Mouse (Mus musculus) MEL (cell line): ENCODE measurements around the gene Arrdc1. TPM values are rescaled to one million over a fixed set of nuclear protein-coding genes. Genes with fewer than 3 reads are reported as not detected.

Source experiments
- DNase-seq: peaks from one replicate; pipeline ENCODE4 v3.0.0; 2011; ENCODE audit warnings: low read depth, low spot score
- H3K27ac ChIP-seq: 2 replicates; pipeline ENCODE4 v1.5.1; 2012; ENCODE audit warnings: low read depth, mild to moderate bottlenecking, control low read depth, low read length, moderate library complexity; ENCODE audit not compliant: control insufficient read depth
- H3K27me3 ChIP-seq, 2 experiments: fragments of 150-350 bp in 1 of 2; sonication (generic) in 1 of 2; 2 replicates each; pipeline ENCODE4 v1.6.1; 2012; ENCODE audit warnings: low read length in 2 of 2, mild to moderate bottlenecking in 2 of 2, improper control_type of control experiment in 1 of 2, moderate library complexity in 1 of 2; ENCODE audit not compliant: insufficient read depth in 2 of 2, control insufficient read depth in 1 of 2
- H3K36me3 ChIP-seq, 2 experiments: 2 replicates each; pipeline ENCODE4 v1.6.1; 2012 to 2014; ENCODE audit warnings: low read length in 2 of 2, improper control_type of control experiment in 1 of 2, inconsistent platforms in 1 of 2, mild to moderate bottlenecking in 1 of 2; ENCODE audit not compliant: insufficient read depth in 2 of 2, control insufficient read depth in 1 of 2
- H3K4me1 ChIP-seq, 2 experiments: fragments of 150-350 bp in 1 of 2; sonication (generic) in 1 of 2; 2 replicates each; pipeline ENCODE4 v1.6.1; 2012; ENCODE audit warnings: low read length in 2 of 2, improper control_type of control experiment in 1 of 2, mild to moderate bottlenecking in 1 of 2; ENCODE audit not compliant: insufficient read depth in 2 of 2, control insufficient read depth in 1 of 2
- H3K4me3 ChIP-seq, 2 experiments: fragments of 150-350 bp in 1 of 2; sonication (generic) in 1 of 2; 2 replicates each; pipeline ENCODE4 v1.5.1; 2012; ENCODE audit warnings: low read depth in 2 of 2, low read length in 2 of 2, mild to moderate bottlenecking in 2 of 2, moderate library complexity in 2 of 2, control low read depth in 1 of 2, improper control_type of control experiment in 1 of 2; ENCODE audit not compliant: control insufficient read depth in 1 of 2, insufficient read depth in 1 of 2
- H3K79me2 ChIP-seq: 2 replicates; pipeline ENCODE4 v1.6.1; 2012; ENCODE audit warnings: mild to moderate bottlenecking, low read length, moderate library complexity; ENCODE audit not compliant: control insufficient read depth, poor library complexity, insufficient read depth
- H3K9ac ChIP-seq: 2 replicates; pipeline ENCODE4 v1.6.1; 2012; ENCODE audit warnings: low read depth, mild to moderate bottlenecking, control low read depth, low read length, moderate library complexity; ENCODE audit not compliant: control insufficient read depth, poor library complexity, severe bottlenecking
- H3K9me3 ChIP-seq: fragments of 150-350 bp; sonication (generic); replicated peaks from 2 replicates; pipeline ENCODE4 v1.6.1; 2012; ENCODE audit warnings: mild to moderate bottlenecking, low read length, improper control_type of control experiment, moderate library complexity; ENCODE audit not compliant: insufficient read depth
- BHLHE40 ChIP-seq: IDR thresholded peaks from 2 replicates; pipeline ENCODE4 v1.6.1; 2012; ENCODE audit warnings: low read depth, mild to moderate bottlenecking, inconsistent platforms, low read length, improper control_type of control experiment, borderline replicate concordance
- ELF1 ChIP-seq: IDR thresholded peaks from 2 replicates; pipeline ENCODE4 v1.6.1; 2014; ENCODE audit warnings: low read depth, mild to moderate bottlenecking, inconsistent platforms, low read length, improper control_type of control experiment, moderate library complexity
- EP300 ChIP-seq, 2 experiments: IDR thresholded peaks; 2 replicates each; pipeline ENCODE4 v1.6.1; 2011; ENCODE audit warnings: improper control_type of control experiment in 2 of 2, low read length in 2 of 2, low read depth in 1 of 2, mild to moderate bottlenecking in 1 of 2
- ETS1 ChIP-seq: IDR thresholded peaks from 2 replicates; pipeline ENCODE4 v1.6.1; 2012; ENCODE audit warnings: low read depth, mild to moderate bottlenecking, inconsistent platforms, low read length, improper control_type of control experiment, moderate library complexity
- HCFC1 ChIP-seq: IDR thresholded peaks from 2 replicates; pipeline ENCODE4 v1.6.1; 2012; ENCODE audit warnings: low read depth, mild to moderate bottlenecking, inconsistent platforms, low read length, improper control_type of control experiment, moderate library complexity
- JUND ChIP-seq: IDR thresholded peaks from 2 replicates; pipeline ENCODE4 v1.6.1; 2011; ENCODE audit warnings: low read depth, mild to moderate bottlenecking, improper control_type of control experiment, low read length
- MAX ChIP-seq: IDR thresholded peaks from 2 replicates; pipeline ENCODE4 v1.6.1; 2011; ENCODE audit warnings: low read length, improper control_type of control experiment
- MAZ ChIP-seq: IDR thresholded peaks from 2 replicates; pipeline ENCODE4 v1.6.1; 2012; ENCODE audit warnings: low read depth, mild to moderate bottlenecking, inconsistent platforms, low read length, improper control_type of control experiment
- MEF2A ChIP-seq: IDR thresholded peaks from 2 replicates; pipeline ENCODE4 v1.6.1; 2014; ENCODE audit warnings: low read depth, mild to moderate bottlenecking, inconsistent platforms, low read length, improper control_type of control experiment; ENCODE audit not compliant: poor library complexity, insufficient replicate concordance, severe bottlenecking; ENCODE audit errors: extremely low read depth
- MXI1 ChIP-seq: IDR thresholded peaks from 2 replicates; pipeline ENCODE4 v1.6.1; 2011; ENCODE audit warnings: mild to moderate bottlenecking, low read depth, low read length, improper control_type of control experiment
- NELFE ChIP-seq: IDR thresholded peaks from 2 replicates; pipeline ENCODE4 v1.6.1; 2011; ENCODE audit warnings: low read depth, low read length, improper control_type of control experiment
- NRF1 ChIP-seq: IDR thresholded peaks from 2 replicates; pipeline ENCODE4 v1.6.1; 2014; ENCODE audit warnings: low read depth, mild to moderate bottlenecking, inconsistent platforms, low read length, improper control_type of control experiment, moderate library complexity; ENCODE audit not compliant: poor library complexity, insufficient read depth, severe bottlenecking
- POLR2AphosphoS2 ChIP-seq: IDR thresholded peaks from 2 replicates; pipeline ENCODE4 v1.6.1; 2011; ENCODE audit warnings: low read length, improper control_type of control experiment
- SMC3 ChIP-seq: IDR thresholded peaks from 2 replicates; pipeline ENCODE4 v1.6.1; 2011; ENCODE audit warnings: low read depth, low read length, improper control_type of control experiment
- TCF12 ChIP-seq: IDR thresholded peaks from 2 replicates; pipeline ENCODE4 v1.6.1; 2014; ENCODE audit warnings: low read depth, mild to moderate bottlenecking, inconsistent platforms, low read length, improper control_type of control experiment, moderate library complexity
- UBTF ChIP-seq: IDR thresholded peaks from 2 replicates; pipeline ENCODE4 v1.6.1; 2012; ENCODE audit warnings: low read depth, mild to moderate bottlenecking, inconsistent platforms, low read length, improper control_type of control experiment, moderate library complexity, borderline replicate concordance; ENCODE audit not compliant: insufficient read depth
- ZC3H11A ChIP-seq: IDR thresholded peaks from 2 replicates; pipeline ENCODE4 v1.6.1; 2012; ENCODE audit warnings: low read depth, mild to moderate bottlenecking, inconsistent platforms, low read length, improper control_type of control experiment
- ZKSCAN1 ChIP-seq: IDR thresholded peaks from 2 replicates; pipeline ENCODE4 v1.6.1; 2012; ENCODE audit warnings: low read depth, mild to moderate bottlenecking, inconsistent platforms, low read length, improper control_type of control experiment, moderate library complexity
- ZNF384 ChIP-seq: IDR thresholded peaks from 2 replicates; pipeline ENCODE4 v1.6.1; 2012; ENCODE audit warnings: low read depth, mild to moderate bottlenecking, inconsistent platforms, low read length, improper control_type of control experiment
- polyA plus RNA-seq, 2 experiments: library from polyadenylated mRNA; stranded (reverse) in 1 of 2; unstranded in 1 of 2; fragments of >175 nt in 1 of 2; fragments of >200 nt in 1 of 2; gene quantifications; 2 replicates each; pipeline versions ENCODE4 v1.2.1 to v1.2.4; 2012; ENCODE audit warnings: low replicate concordance in 2 of 2, low read depth in 1 of 2; ENCODE audit not compliant: insufficient read length in 2 of 2, insufficient read depth in 1 of 2, missing spikeins in 1 of 2
- total RNA-seq: library from RNA; depleted of rRNA; stranded (reverse); fragments of 300-350 nt; gene quantifications from 2 replicates; pipeline ENCODE4 v1.2.3, GENCODE M21; 2012

The Arrdc1 gene
- total and polyA plus RNA-seq, 3 experiments: 20.2 to 49.0 TPM; not detected in 1

DNA sequence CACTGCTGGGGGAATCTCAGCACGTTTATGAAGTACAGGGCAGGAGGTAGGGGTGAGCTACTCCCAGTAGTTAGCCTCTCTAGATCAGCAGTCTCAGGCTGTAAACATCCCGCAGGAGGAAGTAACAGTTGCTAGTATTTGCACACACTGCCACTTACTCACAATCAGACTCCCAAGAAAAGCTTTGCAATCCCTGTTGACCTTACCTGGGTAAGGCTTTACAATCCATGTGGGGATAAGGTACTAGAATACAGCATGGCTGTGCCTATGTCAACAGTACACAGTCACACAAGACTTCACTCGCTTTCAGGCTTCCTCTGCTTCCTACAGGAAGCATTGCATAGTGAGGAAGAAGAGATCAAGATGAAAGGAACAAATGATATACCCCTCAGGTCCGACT lies 38.3 kb downstream of the Arrdc1 start:
- Histone ChIP-seq H3K4me3 (no peak overlapping the region), H3K9me3 (no peaks in the 10 kb centered on the region), H3K79me2 (peaks cover 40% of the 10 kb centered on the region), H3K4me1 (peaks cover 0 to 4% of the 10 kb centered on the region in 2 experiments; a peak in 2 of 4 replicates), H3K27me3 (no peaks in the 10 kb centered on the region), H3K27ac (no peak overlapping the region), H3K9ac (no peak overlapping the region), H3K36me3 (peaks cover 6% of the 10 kb centered on the region in 2 experiments)
- TF ChIP-seq ZKSCAN1 (no peak), NELFE (no peak), NRF1 (no peak), EP300 (IDR thresholded peaks at IDR 0.05; ENCODE audit: low read depth in 1 of 2, low read length in 2 of 2) (no peak), ETS1 (no peak), ZNF384 (no peak), ELF1 (no peak), MAZ (no peak), JUND (no peak), SMC3 (no peak), MAX (no peak), UBTF (no peak), MXI1 (no peak), MEF2A (no peak), TCF12 (no peak), BHLHE40 (no peak)
- no peak for DNase-seq

- no peak overlapping the region for H3K9ac ChIP-seq
- TF ChIP-seq MEF2A (no peak), TCF12 (no peak), HCFC1 (no peak), JUND (no peak), POLR2AphosphoS2 (no peak), ZC3H11A (no peak)
- TF ChIP-seq, all 39 proteins: peak for 0
These were observed 40.8 kb downstream of the Arrdc1 start for GRCm38 (mm10) chr2:24894211-24894610.

More at GRCm38 (mm10) chr2:24894211-24894610, 40.8 kb downstream of the Arrdc1 start:
- Histone ChIP-seq H3K9me3 (no peaks in the 10 kb centered on the region), H3K4me3 (no peak overlapping the region), H3K27me3 (no peaks in the 10 kb centered on the region), H3K27ac (no peak overlapping the region), H3K36me3 (peaks cover 4 to 11% of the 10 kb centered on the region in 2 experiments), H3K4me1 (peaks cover 2 to 12% of the 10 kb centered on the region in 2 experiments), H3K79me2 (peaks cover 42% of the 10 kb centered on the region)
- no peak for DNase-seq
